Mouse (Mus musculus): ENCODE data around the gene Lysmd1. TPM values are rescaled to one million over a fixed set of nuclear protein-coding genes. Genes with fewer than 3 reads are reported as not detected.

The Lysmd1 gene
- polyA plus RNA-seq, 1 experiment: 5.6 TPM

DNA sequence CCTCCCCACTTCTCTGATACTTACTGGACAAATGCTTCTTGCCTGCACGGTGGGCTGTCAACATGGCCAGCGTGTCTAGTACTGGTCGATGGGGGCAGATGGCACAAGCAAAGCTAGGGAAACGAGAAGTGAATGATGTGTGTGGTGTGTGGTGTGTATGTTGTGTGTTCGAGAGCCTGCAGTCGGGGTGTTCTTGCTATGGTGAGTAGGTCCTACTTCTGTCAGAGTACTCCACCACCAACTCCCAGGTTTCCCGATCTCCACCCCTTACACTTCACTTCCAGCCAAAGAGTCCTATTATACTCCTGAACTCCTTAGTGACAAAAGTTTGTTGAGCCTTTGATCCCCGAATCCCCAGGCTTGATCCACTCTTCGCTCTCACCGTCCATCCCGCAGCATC is 712 bp upstream of the Lysmd1 start:
- no peak for TF ChIP-seq GATA1 (IDR thresholded peaks at IDR 0.05; ENCODE audit: low read length)

DNA sequence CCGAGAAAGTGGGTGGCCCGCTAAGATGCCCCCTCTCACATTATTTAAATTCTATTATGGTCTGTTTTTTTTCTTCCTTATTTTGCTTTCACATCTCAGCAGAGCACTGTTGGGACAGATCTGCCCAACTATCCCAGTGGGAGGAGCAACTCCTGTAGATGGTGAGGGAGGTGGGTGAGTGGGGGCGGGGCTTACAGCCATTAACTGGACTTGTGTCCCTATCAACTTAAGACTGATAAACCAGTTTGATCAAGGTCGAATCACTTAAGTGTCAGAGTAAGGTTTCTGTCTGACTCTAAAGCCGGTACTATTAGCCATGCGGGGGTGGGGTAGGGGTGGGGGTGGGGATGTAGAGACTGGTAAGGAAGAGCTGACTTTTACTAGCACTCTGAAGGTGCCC is 1.1 kb downstream of the Lysmd1 start:
- TF ChIP-seq GATA1 (IDR thresholded peaks at IDR 0.05; ENCODE audit: low read length): no peak

DNA sequence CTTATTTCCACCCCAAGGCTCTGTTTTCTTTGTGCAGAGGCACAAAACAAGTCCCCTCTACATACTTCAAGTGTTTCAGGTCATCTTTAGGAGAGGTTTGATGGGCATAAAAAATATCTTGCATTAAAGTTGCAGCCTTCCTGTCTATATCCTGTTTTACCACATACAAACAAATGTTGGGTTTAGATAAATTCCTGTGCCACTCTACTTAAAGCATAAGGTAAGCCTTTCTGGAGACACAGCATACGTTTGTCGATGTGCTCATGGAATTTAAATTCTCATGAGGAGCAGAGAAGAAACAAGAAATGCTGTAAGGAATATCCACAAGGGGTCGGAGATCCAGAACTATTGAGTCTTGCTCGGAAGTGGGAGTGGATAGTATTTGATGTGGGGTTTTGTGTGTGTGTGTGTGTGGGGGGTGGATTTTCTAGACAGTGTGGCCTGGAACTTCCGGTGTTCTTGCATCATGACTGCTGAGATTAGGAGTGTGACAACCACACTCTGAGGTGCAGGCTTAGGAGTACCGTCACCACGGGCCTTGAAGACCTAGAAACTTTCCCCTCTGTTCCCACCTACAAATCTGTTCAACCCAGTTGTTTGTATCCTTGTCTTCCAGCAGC is 1.7 kb downstream of the Lysmd1 start:
- TF ChIP-seq GATA1 (IDR thresholded peaks at IDR 0.05; ENCODE audit: low read length): no peak

DNA sequence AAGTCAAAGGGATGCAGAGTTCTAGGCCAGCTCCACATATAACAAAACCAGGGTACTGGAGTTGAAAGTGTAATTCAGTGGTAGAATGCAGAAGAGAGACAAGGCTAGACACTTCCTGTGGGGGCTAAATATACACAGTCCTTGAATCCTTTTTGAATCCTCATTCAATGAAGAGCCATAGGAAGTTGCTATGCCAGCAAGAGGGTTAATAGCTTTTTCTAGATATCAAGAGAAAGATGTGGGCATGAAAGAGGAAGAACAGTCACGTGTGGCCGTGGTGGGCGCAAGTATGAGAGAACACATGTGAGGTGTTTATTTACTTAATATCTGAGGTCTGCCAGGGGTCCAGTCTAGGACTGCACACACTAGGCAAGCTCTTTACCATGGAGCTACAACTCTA is 2.4 kb downstream of the Lysmd1 start:
- no peak for TF ChIP-seq GATA1 (IDR thresholded peaks at IDR 0.05; ENCODE audit: low read length)

DNA sequence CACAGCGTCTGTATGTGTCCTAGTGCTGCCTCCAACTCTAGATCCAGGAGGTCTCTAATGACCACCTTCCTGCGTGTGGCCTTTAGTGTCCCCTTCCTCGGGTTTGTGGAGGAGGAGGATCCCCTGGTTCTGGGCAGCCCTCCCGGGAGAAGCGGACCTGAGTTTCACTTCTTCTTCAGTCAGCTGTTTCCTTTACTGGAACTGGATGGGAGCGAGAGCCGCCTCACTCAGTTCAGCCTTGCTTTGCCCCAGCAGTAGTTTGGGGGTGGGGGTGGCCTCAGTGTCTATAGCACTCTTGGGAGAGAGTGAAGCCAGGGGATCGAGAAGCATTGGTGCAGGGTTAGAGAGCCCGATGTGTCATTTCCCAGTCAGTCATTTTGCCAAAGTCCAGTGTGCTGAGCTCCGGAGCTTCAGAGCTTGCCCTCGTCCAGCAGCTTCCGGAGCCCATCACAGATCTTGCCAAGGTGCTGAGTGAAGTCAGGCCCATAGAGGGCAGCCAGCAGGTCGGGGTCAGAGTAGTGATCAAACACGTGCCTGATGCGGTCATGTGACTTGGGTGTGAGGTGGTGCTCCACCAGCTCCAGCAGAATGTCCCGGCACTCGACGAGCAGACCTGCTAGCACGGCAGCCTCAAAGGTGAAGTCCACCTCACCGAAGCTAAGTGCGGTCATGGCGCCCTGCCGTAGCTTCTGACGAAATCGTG is 5.8 kb downstream of the Lysmd1 start:
- no peak for TF ChIP-seq GATA1 (IDR thresholded peaks at IDR 0.05; ENCODE audit: low read length)

DNA sequence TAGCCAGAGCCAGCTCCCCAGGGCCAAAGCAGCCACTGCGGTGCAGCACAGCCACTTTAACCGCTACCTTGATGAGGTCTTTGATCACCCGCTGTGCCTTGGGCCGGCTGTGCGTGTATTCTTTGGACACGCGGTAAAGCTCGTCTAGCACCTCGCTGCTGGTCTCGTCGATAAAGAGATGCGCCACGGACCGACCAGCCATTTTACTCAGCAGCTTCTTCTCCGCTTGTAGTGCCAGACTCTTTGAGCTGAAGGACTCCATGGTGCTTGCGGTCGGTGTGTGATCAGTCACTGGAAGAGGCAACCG is 6.4 kb downstream of the Lysmd1 start:
- no peak for TF ChIP-seq GATA1 (IDR thresholded peaks at IDR 0.05; ENCODE audit: low read length)

DNA sequence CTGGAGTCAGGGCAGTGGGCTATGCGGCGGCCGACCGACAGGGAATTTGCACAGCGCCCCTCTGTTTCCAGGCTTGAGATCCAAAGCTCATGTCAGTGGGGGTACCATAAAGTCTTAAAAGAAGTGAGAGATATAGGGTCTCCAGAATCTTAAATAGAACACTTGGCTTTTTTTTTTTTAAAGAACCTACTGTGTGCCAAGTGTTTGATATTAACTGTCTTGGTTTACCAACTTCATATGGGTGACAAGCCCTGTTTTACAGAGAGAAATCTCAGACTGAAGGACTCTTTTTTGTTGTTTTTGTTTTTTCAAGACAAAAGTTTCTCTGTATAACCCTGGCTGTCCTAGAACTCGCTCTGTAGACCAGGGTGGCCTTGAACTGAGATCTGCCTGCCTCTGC is 6.9 kb downstream of the Lysmd1 start:
- TF ChIP-seq GATA1 (IDR thresholded peaks at IDR 0.05; ENCODE audit: low read length): no peak

DNA sequence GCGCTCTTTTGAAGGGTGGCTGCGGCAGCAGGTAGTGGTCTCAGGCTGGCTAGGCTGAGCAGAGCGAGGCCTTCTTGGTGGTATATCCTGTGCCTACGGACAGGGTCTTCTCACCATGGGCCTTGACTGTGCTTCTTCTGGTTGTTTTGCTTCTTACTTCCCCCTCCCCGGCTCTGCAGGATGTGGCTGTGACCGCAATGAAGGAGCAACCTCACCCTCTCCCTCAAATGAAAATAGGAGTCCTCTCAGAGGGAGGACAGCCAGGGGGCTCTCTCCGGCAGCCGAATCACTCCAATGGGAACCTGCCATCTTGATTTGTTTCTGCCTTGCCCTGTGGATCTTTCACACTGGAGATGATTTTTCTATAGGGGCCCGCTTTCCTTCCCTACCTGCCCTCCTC is 7.6 kb downstream of the Lysmd1 start:
- no peak for TF ChIP-seq GATA1 (IDR thresholded peaks at IDR 0.05; ENCODE audit: low read length)

DNA sequence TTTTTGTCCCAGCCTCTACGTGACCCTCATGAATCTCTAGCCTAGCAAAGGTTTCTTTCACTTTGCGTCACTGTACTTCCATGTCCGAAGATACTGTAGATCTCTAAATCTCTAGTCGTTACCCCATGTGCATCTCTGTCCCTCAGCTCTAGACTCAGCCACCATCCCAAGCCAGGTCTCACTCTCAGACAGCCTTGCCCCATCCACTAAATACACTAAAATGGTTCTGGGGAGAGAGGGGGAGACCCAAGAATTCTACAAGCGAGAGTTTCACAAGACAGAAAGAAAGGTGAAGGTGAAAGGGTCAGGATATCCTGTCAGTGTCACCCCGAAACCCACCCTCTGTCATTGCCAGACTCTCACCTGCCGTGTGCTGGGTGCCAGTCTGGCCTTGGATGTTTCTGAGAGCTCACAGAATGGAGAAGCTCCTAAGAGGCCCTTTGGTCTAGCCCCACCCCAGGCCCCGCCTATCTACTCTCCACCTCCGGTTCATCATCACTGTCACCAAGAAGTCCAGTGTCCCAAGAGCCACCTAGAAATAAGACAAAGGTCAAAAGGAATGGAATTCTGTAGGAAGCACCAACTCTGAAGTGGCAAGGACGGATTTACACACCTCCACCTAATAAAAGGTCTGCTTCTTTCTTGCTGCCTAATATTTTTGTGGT is 8.2 kb downstream of the Lysmd1 start, which contains the start of gene Tnfaip8l2:
Tnfaip8l2 (minus strand) TSS at position 409 of the 665 bp plus-strand sequence.
- no peak for TF ChIP-seq GATA1 (IDR thresholded peaks at IDR 0.05; ENCODE audit: low read length)

DNA sequence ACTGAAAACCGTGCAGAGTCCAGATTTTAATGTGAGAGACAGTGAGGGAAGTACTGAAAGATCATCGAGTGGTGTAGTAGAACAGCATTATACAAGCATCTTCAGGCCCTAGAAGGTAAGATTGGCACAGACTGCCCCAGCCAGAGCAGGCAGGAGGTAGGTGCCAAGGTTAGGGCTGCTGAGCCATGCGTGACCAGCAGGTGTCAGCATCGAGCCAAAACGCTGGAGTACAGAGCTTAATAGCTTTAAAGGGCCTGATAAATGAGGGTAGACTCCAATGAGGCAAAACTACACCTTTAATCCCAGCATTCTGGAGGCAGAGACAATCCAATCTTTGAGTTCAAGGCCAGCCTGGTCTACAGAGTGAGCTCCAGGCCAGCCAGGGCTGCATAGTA is 8.7 kb downstream of the Lysmd1 start:
- no peak for TF ChIP-seq GATA1 (IDR thresholded peaks at IDR 0.05; ENCODE audit: low read length)

DNA sequence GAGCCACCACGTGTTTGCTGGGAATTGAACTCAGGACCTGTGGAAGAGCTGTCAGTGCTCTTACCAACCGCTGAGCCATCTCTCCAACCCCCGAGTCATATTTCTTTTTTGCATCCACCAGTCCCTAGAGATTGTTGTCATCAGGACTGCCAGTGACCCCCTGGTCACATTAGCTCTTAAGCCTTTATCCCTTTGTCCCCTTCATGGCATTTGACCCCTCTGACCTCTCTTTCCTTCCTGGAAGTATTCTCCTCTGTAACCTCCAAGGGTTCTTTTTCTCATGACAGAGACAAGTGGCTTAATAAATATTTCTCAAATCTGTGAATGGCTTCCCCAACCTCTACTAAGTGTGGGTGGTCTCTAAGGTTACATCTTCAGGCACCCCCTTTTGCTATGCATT is 14.0 kb downstream of the Lysmd1 start:
- no peak for TF ChIP-seq GATA1 (IDR thresholded peaks at IDR 0.05; ENCODE audit: low read length)

DNA sequence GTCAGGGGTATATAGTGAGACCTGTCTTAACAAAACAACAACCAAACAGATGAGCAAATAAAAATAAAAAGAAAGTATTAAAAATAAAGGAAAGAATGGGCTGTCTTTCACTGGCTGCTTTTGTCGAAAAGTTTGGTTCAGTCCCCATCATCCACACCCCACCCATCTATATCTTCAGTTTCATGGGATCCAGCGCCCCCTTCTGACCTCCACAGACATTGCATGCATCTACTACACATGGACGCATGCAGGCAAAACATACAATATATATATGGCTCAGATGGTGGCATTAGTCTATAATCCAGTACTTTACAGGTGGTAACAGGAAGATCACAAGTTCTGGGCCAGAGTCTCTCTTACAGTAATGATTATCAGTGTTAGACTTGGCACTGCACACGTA is 20.0 kb downstream of the Lysmd1 start:
- no peak for TF ChIP-seq GATA1 (IDR thresholded peaks at IDR 0.05; ENCODE audit: low read length)

DNA sequence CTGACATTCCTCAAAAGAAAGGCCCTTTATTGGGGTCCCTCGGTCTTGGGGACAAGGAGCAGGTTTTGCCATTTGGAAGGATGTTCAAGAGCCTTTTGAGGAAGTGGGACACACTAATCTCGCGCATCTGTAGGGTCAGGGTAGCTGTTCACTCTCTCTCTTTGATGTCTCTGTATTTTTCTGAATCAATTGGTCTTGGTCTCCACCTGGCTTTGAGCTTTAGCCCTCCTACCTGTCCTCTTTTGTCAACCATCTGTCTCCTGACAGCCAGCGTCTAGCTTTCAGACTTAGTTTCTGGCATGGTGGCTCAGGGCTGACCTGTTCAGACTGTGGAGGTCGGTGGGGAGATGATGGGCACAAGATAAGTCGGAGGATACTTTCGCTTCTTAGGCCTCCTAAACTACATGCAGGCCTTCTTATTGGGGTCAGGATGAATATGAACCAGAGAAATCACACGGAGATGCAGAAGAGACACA is 25.7 kb downstream of the Lysmd1 start:
- TF ChIP-seq GATA1 (IDR thresholded peaks at IDR 0.05; ENCODE audit: low read length): no peak

DNA sequence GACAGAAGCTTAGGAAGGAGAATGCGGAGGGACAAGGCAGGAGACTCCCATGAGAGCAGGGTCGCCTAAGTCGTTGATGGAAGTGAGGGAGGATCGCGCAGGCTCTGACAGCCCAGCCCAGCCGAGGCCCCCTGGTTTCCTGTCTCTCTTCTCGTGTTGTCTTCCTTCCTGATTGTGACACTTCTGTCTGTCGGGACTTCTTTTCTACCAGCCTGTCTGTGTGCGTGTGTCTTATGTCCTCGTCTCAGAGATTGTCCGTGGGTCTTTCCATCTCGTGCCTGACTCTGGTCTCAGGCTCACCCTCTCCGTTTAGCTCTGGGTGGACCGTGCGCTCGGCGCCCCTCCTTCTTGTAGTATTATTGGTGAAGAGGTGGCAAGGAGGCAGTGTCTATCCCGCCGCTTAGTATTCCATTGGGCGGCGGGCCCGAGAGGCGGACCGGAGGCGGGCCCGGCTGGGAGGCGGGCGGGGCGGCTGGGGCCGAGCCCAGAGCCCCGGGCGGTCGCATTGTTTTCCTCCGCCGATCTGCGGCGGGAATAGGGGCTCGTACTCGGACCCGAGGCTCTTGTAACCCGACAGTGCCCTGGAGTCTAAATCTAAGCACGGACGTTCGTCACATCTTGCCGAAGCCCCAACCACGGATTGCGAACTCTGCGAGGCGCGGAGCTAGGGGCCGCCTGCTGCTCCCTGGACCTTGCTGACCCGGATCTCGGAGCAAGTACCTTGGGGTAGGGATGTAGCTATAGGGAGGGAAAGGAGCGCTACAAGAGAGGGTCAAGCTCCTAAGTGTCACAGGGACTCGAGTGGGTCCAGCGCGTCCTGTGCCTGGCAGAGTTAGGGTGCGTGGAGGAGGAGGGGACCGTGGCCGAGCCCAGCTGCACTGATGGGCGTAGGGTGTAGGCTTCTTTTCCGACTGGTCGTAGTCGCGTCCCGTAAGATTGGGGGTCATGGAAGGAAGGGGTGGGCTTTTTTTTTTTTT is 26.4 kb downstream of the Lysmd1 start, which contains the start of gene Sema6c:
Sema6c (plus strand) TSS at position 471 of the 977 bp plus-strand sequence.
- no peak for TF ChIP-seq GATA1 (IDR thresholded peaks at IDR 0.05; ENCODE audit: low read length)

DNA sequence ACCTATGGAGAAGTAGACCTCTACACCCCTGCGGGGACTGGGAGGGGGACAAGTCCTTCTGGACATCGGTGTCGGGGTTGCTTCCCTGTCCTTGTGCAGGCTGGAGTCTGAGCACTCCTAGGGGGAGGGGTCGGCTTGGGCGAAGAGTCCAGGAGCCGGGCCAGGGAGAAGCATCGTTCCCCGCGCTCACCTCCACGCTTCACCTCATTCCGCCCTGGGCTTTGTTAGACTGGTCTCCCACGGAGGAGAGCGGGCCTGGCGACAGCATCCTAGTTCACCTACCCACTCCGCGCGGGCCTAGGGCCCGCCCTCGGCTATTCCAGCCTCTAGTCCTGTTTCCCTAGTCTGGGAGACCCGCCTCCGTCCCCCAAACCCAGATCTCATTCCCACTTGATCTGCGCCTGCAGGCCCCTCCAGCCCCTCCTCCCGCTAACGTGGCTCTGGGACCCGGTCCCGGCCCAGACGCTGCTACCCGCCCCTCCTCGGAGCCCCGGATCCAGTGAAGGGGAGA is 27.2 kb downstream of the Lysmd1 start:
- TF ChIP-seq GATA1 (IDR thresholded peaks at IDR 0.05; ENCODE audit: low read length): no peak
